Mouse (Mus musculus) kidney, adult 2 months (tissue): ENCODE measurements around the gene C2cd4a. TPM values are rescaled to one million over a fixed set of nuclear protein-coding genes. Genes with fewer than 3 reads are reported as not detected.

Source experiments
- DNase-seq: peaks from one replicate; pipeline ENCODE4 v3.0.0; 2021
- H3K27ac ChIP-seq: fragments of 200-500 bp; 2 replicates; pipeline ENCODE4 v1.5.1; 2012; ENCODE audit warnings: low read depth, low read length, control low read depth, inconsistent platforms; ENCODE audit not compliant: insufficient read depth
- H3K27me3 ChIP-seq: fragments of 200-500 bp; replicated peaks from 2 replicates; pipeline ENCODE4 v1.6.1; 2012; ENCODE audit warnings: mild to moderate bottlenecking, moderate library complexity, low read length, inconsistent platforms; ENCODE audit not compliant: control insufficient read depth, insufficient read depth
- H3K36me3 ChIP-seq: fragments of 200-500 bp; 2 replicates; pipeline ENCODE4 v1.6.1; 2012; ENCODE audit warnings: mild to moderate bottlenecking, moderate library complexity, low read length, inconsistent platforms; ENCODE audit not compliant: control insufficient read depth, insufficient read depth
- H3K4me1 ChIP-seq: fragments of 200-500 bp; 2 replicates; pipeline ENCODE4 v1.6.1; 2011; ENCODE audit warnings: low read length; ENCODE audit not compliant: control insufficient read depth, insufficient read depth
- H3K4me3 ChIP-seq: fragments of 200-500 bp; 2 replicates; pipeline ENCODE4 v1.5.1; 2011; ENCODE audit warnings: mild to moderate bottlenecking, low read depth, low read length, control low read depth; ENCODE audit not compliant: insufficient read depth
- CTCF ChIP-seq: fragments of 200-500 bp; conservative IDR thresholded peaks from 2 replicates; pipeline ENCODE4 v1.5.1; 2011; ENCODE audit warnings: low read depth, mild to moderate bottlenecking, control low read depth, low read length, moderate library complexity, mixed read lengths; ENCODE audit not compliant: insufficient read depth, insufficient read length
- POLR2A ChIP-seq: fragments of 200-500 bp; IDR thresholded peaks from one replicate; pipeline ENCODE4 v1.6.1; 2011; ENCODE audit warnings: low read depth, low read length, control low read depth
- WGBS: fragments of 180-500 bp; shearing (Covaris S2); methylation state at CpG from one replicate; pipeline ENCODE4 v1.1.7; 2018; 5-methylcytosine and 5-hydroxymethylcytosine counted together
- polyA plus RNA-seq: library from polyadenylated mRNA; depleted of rRNA; stranded (reverse); fragments of >200 nt; gene quantifications from 2 replicates; pipeline ENCODE4 v1.2.3, GENCODE M21; 2012

Gene C2cd4a
- polyA plus RNA-seq, 1 experiment = 0.33 TPM

DNA sequence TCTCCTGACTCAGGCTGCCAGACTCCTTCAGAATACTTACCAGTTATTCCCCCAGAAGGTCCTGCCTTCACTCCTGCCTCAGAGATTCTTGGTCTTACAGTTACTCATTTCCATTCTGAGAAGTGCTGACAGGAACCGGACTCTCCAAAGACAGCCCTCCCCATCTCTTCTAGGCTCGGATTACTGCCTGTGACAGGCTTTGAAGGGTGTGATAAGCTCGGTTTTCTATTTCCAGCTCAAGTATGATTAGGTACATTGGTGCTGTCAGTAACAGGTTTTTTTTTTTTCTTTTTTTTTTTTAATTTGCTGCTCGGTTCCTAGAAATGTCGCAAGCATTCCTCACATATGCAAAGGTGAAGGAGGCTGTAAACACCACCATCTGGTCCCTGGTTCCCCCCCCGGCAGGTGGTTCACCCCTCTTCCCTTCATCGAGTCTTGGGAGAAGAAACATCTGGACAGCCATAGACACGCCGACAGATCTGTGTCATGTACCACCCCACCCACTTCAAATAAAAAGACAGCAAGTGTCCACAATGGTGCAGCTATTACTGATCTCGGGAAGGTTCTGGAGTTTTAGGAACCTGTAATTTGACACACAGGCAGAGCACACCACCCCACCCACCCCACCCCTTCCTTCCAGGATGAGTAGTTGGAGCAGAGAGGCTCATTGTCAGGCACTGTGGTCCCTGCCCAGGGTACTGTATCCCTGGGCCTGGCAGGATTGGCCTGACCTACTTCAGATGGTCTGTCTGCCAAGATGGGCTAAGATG, 14.0 kb downstream of the C2cd4a start:
- H3K4me3 ChIP-seq = no peak overlapping the region
- no peaks in the 10 kb centered on the region for H3K36me3 ChIP-seq
- H3K27ac ChIP-seq = no peak overlapping the region
- H3K27me3 ChIP-seq = no peaks in the 10 kb centered on the region
- no peak for DNase-seq
- WGBS = 29% methylated on average over 10 of the region's 10 CpGs
- TF ChIP-seq POLR2A (no peak), CTCF (no peak)
- H3K4me1 ChIP-seq = no peaks in the 10 kb centered on the region

DNA sequence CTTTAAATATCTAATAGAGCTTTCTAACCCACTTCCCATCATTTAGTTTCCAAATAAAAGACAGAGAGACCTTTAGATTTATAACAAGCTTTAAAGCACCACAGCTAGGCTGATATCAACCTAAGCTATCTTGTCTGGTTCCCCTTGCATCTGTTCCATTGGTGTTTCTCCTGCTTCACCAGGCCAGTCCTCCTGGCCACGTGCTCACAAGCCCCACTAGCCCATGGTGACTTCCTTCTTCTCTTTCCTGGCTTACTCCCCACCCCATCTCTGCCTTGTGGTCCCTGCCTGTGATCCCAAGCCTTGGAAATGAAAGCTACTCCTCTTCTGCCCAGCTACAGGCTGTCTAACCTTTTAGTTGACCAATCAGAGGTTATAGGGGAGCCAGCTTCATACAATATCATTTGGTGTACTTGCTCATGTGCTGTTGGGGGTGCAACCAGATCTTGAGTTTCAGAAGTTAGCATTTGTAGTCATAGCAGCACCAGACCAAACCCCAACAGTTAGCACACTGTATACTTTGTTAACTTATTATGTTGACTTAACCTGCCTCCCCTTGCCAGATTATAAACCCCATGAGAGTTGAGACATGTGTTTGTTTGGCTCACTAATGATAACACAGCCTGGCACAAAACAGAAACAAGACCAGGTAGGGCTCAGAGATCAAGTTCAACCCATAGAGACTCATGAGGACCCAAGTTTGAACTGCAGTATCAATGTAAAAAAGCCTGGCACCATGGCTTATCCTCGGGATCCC, 15.8 kb downstream of the C2cd4a start:
- Histone ChIP-seq H3K27me3 (no peaks in the 10 kb centered on the region), H3K4me3 (no peak overlapping the region), H3K27ac (no peak overlapping the region), H3K4me1 (no peaks in the 10 kb centered on the region), H3K36me3 (no peaks in the 10 kb centered on the region)
- WGBS = 69% methylated on average over 2 of the region's 2 CpGs
- no peak for DNase-seq
- TF ChIP-seq POLR2A = no peak
- TF ChIP-seq CTCF = no peak

DNA sequence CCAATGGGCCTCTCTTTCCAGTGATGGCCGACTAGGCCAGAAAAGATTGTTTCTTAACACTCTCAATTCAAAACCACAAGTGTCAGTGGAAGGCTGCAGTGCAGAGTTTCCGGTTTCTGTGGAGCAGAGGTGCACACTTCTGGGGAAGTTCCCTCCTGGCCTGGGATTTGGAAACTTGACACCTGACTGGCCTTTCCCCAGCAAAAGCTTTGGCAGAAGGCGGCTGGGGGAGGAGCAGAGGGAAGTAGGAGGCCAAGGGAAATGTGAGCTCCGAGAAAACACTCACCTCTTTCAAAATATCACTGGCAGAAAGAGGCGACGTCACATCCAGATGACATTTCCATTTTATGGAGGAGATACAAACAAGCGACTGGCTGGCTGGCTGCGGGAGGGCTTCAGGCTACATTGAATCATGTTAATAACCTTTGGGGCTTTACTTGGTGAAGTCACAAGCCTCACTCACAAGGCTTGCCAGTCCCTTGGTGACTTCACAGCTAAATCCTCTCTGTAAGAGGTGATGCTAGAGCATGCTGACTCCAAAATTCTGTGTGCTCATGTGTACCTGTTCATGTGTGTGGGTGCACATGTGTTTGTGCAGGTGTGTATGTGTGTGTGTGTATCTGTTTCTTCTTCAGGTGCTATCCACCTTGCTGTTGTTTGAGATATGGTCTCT, 18.3 kb downstream of the C2cd4a start:
- Histone ChIP-seq H3K36me3 (no peaks in the 10 kb centered on the region), H3K4me3 (no peak overlapping the region), H3K27me3 (no peaks in the 10 kb centered on the region), H3K4me1 (no peaks in the 10 kb centered on the region), H3K27ac (no peak overlapping the region)
- 8% methylated on average over 8 of the region's 8 CpGs for WGBS
- DNase-seq = peak; percentile 42
- TF ChIP-seq POLR2A (no peak), CTCF (no peak)

- DNase-seq = no peak
- H3K4me1 ChIP-seq = no peaks in the 10 kb centered on the region
- WGBS = 67% methylated on average over 4 of the region's 4 CpGs
- H3K27me3 ChIP-seq = no peaks in the 10 kb centered on the region
- no peak overlapping the region for H3K27ac ChIP-seq
- TF ChIP-seq CTCF (no peak), POLR2A (no peak)
- H3K36me3 ChIP-seq = no peaks in the 10 kb centered on the region
- H3K4me3 ChIP-seq = no peak overlapping the region
Measured at GRCm38 (mm10) chr9:67813171-67813570, 19.0 kb downstream of the C2cd4a start.

DNA sequence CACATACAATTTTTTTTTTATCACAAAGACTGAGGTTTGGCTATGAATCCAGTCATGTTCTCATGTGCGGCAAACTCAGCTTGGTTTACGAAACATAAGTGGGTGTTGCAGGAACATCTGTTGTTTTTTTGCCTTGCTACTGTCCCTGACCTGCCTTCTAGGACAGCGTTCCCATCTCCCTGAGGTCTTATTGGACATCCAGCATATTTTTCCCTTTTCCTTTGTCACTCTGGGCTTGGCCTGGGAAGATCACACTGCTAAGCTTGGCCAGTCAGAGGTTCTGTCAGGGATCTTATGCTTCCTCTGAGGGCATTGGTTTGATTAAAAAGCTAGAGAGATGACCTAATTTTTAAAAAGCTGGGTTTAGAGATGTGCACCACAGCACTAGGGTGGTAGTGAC, 21.0 kb downstream of the C2cd4a start:
- Histone ChIP-seq H3K4me1 (no peaks in the 10 kb centered on the region), H3K27ac (no peak overlapping the region), H3K4me3 (no peak overlapping the region), H3K27me3 (no peaks in the 10 kb centered on the region), H3K36me3 (no peaks in the 10 kb centered on the region)
- TF ChIP-seq POLR2A (no peak), CTCF (no peak)
- 64% methylated on average over 3 of the region's 3 CpGs for WGBS
- no peak for DNase-seq

- Histone ChIP-seq H3K4me3 (no peak overlapping the region), H3K4me1 (no peaks in the 10 kb centered on the region), H3K27me3 (no peaks in the 10 kb centered on the region), H3K36me3 (no peaks in the 10 kb centered on the region), H3K27ac (no peak overlapping the region)
- WGBS = 51% methylated on average over 6 of the region's 6 CpGs
- DNase-seq = no peak
- TF ChIP-seq POLR2A = no peak
- no peak for TF ChIP-seq CTCF
Measured at GRCm38 (mm10) chr9:67810527-67810926, 21.6 kb downstream of the C2cd4a start.

DNA sequence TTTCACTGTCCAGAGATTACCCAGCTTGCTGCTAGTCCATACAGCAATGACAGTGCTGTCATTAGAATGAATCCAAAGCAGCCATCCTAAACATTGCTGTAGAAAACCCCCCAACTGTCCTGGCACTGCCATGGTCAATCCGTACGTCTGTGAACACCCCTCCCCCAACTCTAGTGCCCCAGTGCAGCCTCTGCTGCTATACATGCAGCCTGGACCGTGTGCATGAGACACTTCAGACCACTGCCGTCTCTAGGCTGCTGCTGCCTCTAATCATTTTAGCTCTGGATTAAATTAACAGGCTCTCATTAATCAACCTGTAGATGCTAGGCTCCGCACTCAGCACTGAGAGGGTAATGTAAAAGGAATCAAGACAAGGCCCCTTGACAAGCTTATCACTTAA, 25.1 kb downstream of the C2cd4a start:
- no peak overlapping the region for H3K27ac ChIP-seq
- H3K4me3 ChIP-seq = no peak overlapping the region
- H3K4me1 ChIP-seq = no peaks in the 10 kb centered on the region
- DNase-seq = no peak
- H3K36me3 ChIP-seq = no peaks in the 10 kb centered on the region
- 64% methylated on average over 5 of the region's 5 CpGs for WGBS
- TF ChIP-seq POLR2A (no peak), CTCF (no peak)
- no peaks in the 10 kb centered on the region for H3K27me3 ChIP-seq
